Mouse (Mus musculus) testis, postnatal 10 days (tissue): Measurements from ENCODE around the gene Slc22a14.

Experiments
- DNase-seq: peaks from one replicate; pipeline ENCODE4 v3.0.0; 2021; ENCODE audit warnings: low spot score

The Slc22a14 gene

DNA sequence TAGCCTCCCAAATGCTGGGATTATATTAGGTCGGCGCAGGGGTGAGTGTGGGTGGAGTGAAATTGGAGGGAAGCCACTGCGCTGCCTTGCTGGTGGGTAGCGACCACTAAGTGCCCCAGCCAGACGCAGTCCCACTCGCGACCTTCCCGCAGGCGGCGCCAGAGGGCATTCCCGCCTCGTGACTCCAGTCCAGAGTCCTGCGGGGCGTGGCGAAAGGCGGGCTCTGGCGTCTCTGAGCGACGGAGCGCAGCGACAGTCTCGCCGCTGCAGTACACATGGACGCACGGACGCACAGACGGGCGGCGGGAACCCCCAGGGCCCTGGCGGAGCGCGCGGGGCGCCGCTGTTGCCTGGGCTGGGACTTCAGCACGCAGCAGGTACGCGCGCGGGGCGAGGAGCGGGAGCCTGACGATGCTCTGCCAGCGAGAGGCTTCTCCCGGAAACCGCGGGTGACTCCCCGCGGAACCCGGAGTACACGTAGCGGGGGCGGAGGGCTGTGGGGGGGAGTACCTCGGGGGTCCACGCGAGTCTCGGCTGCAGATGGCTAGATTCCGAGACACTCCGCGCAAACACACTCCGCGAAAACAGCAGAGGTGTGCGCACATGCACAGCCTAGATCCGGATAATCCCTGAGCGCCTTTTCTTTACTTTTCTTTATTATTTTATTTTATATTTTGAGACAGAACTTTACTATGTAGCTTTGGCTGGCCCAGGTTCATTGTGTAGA lies 7.9 kb downstream of the Slc22a14 start, which contains the start of gene Xylb:
Gene Xylb, plus strand, starts transcription at position 51 of the 727 bp plus-strand sequence.
- peak; percentile 96 for DNase-seq

DNA sequence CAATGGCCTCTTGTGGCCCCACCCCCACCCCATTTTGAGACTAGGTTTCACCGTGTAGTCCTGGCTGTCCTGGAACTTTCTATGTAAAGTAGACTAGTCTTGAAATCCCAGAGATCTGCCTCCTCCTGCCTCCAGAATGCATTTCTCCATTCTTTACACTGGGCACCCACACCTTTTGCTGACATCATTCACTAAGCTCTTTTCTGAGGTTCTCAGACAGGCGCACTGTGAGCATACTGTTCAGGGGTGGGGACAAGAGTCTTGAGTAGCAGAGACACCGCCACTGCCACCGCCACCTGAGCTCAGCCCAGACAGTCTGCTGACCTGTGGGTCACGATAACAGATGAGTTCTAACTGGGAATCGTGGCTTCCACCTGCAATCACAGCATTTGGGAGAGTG lies 9.4 kb downstream of the Slc22a14 start:
- DNase-seq: no peak

DNA sequence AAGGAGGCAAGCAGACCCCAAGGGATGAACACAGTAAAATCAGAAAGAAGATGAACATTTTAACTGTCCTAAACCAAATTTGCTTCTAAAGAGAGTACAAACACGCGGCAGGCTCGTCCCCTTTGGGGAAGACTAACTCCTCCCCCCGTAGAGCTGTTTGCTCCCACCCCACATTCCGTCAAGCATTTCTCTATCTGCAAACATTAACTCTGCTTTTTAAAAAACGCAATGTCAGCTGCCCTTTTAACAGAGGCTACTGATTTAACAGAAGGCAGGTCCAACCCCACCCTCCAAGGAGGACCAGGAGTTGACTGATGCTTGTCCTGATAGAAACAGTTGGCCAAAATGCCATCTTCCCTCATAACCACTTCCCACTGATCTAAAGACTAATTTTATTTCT lies 11.4 kb downstream of the Slc22a14 start:
- no peak for DNase-seq

DNA sequence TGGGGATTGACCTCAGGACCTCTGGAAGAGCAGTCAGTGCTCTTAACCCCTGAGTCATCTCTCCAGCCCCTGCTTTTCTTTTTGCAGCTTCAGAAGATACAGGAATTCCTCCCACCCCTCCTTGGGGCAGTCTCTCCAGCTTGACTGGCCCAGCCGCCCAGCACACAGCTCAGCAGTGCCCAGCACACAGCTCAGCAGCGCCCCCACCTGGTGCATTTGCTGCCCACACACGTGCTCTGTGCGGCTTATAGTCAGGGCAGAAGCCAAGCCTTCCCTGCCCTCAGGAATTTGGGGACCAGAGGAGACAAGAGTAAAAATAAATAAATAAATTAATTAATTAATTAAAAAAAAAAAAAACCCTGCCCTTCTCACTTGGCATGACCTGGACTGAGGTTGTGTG lies 13.3 kb downstream of the Slc22a14 start:
- peak; percentile 92 for DNase-seq

GRCm38 (mm10) chr9:119350947-119351705 lies 14.2 kb downstream of the Slc22a14 start:
- no peak for DNase-seq

DNA sequence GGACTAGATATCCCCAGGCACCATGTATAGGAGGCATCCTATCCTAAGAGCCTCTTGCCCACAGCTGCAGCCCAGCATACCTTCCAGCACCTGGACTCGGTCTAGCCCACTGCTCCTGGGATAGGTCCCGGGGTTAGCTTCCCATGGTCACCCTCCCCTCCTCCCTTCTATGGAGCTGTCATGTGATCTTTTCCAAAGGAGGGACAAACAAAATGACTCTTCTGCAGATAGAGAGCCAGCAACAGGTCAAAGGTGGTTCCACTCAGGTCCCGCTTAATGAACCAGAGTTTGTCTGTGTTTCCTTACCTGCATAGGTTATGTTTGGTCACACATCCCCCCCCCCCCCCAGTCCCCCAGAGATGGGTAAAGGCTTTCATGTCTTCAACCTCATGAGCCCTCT lies 14.8 kb downstream of the Slc22a14 start:
- no peak for DNase-seq

GRCm38 (mm10) chr9:119346376-119346775 lies 19.0 kb downstream of the Slc22a14 start:
- no peak for DNase-seq

DNA sequence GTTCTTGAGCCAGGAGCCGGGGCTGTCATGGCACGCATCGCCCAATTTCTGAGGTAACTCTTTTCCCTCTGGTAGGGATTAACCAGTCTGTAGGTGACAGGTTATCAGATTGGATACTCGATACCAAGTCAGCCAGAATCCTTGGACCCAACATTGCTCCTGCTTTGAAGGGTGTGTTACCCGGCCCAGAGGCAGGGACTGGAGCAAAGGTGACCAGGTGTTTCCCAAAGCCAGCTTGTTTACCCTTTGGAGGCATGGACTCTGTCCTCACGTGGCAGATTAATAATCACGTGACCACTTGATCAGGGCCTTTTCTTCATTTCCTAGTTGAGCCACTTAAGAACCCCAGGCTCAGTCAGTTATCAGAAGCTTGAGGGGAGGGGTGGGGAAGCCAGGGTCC lies 22.6 kb downstream of the Slc22a14 start:
- DNase-seq: no peak

- DNase-seq: peak; percentile 94
Measured at GRCm38 (mm10) chr9:119340909-119341816, 24.2 kb downstream of the Slc22a14 start, which contains the start of gene Myd88. Gene Myd88 (minus strand): TSS chr9:119341411.

GRCm38 (mm10) chr9:119340212-119340580 lies 25.2 kb downstream of the Slc22a14 start:
- DNase-seq: no peak

DNA sequence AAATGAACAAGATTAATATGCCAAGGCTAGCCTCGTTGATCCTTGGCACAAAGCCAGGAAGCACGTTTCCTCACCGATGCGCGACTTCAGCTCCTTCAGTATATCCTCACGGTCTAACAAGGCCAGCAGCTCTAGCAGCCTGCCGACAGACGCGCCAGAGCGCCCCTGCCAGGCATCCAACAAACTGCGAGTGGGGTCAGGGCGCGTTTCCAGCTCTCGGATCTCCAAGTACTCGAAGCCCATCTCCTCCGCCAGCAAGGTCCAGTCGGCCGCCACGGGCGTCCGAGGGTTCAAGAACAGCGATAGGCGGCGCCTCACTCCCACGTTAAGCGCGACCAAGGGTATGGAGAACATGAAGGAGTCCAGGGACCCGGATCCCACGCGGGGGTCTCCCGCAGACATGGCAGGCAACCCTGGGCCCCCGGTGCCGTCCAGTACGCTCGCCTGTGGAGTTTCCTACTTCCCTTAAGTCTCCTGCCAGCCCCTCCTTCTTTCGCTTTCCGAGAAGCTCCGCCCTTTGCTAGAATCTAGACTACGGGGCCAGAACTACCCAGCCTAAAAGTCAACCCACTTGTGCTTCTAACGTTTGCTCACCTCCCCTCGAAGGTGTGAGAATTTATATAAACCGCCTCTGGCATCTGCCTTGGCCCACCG lies 25.7 kb downstream of the Slc22a14 start, which contains the start of gene Acaa1a:
Gene Acaa1a, plus strand, starts transcription at position 119 of the 654 bp plus-strand sequence.
- peak; percentile 83 for DNase-seq

- DNase-seq: no peak
Measured at GRCm38 (mm10) chr9:119339106-119339505, 26.2 kb downstream of the Slc22a14 start.

- DNase-seq: no peak
Measured at GRCm38 (mm10) chr9:119338350-119338749, 27.0 kb downstream of the Slc22a14 start.

- DNase-seq: no peak
Measured at GRCm38 (mm10) chr9:119337842-119338241, 27.5 kb downstream of the Slc22a14 start.

- no peak for DNase-seq
Measured at GRCm38 (mm10) chr9:119335571-119335970, 29.8 kb downstream of the Slc22a14 start.

DNA sequence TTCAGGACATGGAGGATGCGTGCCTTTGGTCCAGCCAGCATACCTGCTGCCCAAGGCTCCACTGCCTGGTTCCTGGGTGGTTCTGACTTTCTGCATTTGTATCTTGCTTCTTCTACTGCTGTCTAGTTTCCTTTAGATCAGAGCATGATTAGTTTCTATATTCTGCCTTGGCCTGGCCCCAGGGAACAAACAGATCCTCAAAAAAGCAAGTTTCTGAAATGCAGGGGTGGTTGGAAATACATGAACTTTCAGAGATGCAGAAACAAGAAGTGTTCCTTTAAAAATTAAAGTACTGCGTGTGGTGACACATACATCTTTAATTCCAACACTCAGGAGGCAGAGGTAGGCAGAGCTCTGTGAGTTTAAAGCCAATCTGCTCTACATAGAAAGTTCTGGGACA lies 30.5 kb downstream of the Slc22a14 start:
- no peak for DNase-seq

GRCm38 (mm10) chr9:119334324-119334723 lies 31.0 kb downstream of the Slc22a14 start:
- no peak for DNase-seq

GRCm38 (mm10) chr9:119330186-119330963 lies 35.0 kb downstream of the Slc22a14 start:
- no peak for DNase-seq

DNA sequence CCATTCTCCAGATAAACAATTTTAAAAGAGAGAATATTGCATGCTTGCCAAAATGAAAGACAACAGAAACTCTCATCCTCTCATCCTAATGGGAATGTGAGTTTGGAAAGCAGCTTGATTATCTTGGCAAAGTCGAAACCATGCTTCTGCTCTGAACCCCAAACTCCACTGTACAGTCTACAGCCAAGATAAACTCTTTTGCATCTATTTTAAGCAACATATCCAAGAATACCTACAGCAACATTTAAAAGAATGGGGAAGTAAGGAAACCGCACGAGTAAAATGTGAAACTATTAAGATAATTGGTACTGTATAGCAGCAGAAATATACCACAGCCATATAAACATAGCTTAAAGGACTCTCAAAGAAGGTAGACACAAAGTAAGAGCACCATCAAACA lies 36.9 kb downstream of the Slc22a14 start:
- no peak for DNase-seq

DNA sequence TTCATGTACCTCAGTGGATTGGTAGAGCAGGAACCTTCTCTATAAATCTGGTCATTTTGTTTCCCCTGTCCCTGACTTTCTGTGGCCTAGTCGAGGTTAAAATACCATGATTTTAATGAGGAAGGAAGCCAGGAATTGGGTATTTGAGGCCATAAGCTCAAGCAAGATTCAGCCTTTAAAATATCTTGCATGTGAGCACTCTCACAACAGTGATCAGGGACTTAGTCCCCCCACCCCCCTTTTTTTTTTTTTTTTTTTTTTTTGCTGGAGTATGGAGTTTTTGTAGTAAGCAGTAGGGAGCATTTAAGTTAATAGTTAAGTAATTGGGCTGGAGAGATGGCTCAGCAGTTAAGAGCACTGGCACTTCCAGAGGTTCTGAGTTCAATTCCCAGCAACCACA lies 41.2 kb downstream of the Slc22a14 start:
- no peak for DNase-seq

- DNase-seq: no peak
Measured at GRCm38 (mm10) chr9:119323260-119323645, 42.1 kb downstream of the Slc22a14 start.
